35 mouse cellular contexts compared by ENCODE assay signal in the genomic region with DNA sequence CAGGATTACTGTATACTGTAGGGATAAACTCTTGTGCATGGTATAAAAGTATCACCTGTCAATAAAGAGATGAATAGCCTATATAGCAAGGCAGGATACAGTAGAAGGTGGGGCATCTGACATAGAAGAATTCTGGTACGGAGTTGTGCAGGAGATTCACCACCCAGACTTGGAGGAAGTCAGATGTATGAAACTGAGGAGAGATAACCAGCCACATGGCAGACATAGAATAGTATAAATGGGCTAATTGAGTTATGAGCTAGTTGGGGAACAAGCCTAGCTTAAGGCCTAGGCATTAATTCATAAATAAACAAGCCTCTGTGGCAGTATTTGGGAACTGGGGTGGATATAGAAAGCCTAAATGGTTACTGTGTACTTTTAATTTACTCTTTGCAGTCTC.
"Had no signal": no experiment of that assay in that cellular context is flagged by ENCODE, and none has a peak within 500 bp of the region (broad histone marks: within the 10 kb centered on the region; RNA-seq: fewer than 3 reads in every experiment).

No protein-coding gene starts in this region.

- H3K27ac ChIP-seq: heart, embryonic 10.5 days; heart, embryonic 13.5 days; heart, embryonic 15.5 days; hindbrain, embryonic 10.5 days; hindbrain, embryonic 12.5 days; hindbrain, embryonic 13.5 days; hindbrain, embryonic 14.5 days; hindbrain, embryonic 15.5 days; hindbrain, postnatal 0 days; intestine, embryonic 15.5 days; kidney, embryonic 15.5 days; kidney, postnatal 0 days; layer of hippocampus, adult 2 months had no signal

- H3K9ac ChIP-seq: heart, embryonic 12.5 days; heart, embryonic 13.5 days; heart, embryonic 15.5 days; hindbrain, embryonic 12.5 days; hindbrain, embryonic 13.5 days; hindbrain, embryonic 14.5 days; hindbrain, embryonic 15.5 days; intestine, embryonic 15.5 days; kidney, embryonic 15.5 days had no signal

- H3K4me1 ChIP-seq: heart, embryonic 10.5 days; hindbrain, embryonic 12.5 days; hindbrain, embryonic 13.5 days; hindbrain, embryonic 15.5 days; intestine, embryonic 15.5 days; kidney, embryonic 15.5 days had no signal

- H3K9me3 ChIP-seq: heart, embryonic 10.5 days; heart, embryonic 12.5 days; heart, embryonic 13.5 days; heart, embryonic 15.5 days; hindbrain, embryonic 10.5 days; hindbrain, embryonic 12.5 days; hindbrain, embryonic 13.5 days; hindbrain, embryonic 15.5 days; intestine, embryonic 15.5 days; kidney, embryonic 15.5 days had no signal

- DNase-seq: heart, postnatal 10 days; heart, postnatal 14 days; heart, postnatal 36 days; heart, postnatal 4 days; kidney, adult 11 months; kidney, adult 18-20 months; kidney, adult 2 months; kidney, adult 8-10 months; kidney, adult 9 months; kidney, postnatal 10 days; kidney, postnatal 14 days; kidney, postnatal 25 days; kidney, postnatal 36 days; kidney, postnatal 4 days; layer of hippocampus, adult 9-11 months; layer of hippocampus, postnatal 36 days had no signal

- H3K4me3 ChIP-seq: heart, embryonic 10.5 days; heart, embryonic 12.5 days; heart, embryonic 13.5 days; heart, embryonic 15.5 days; hindbrain, embryonic 10.5 days; hindbrain, embryonic 12.5 days; hindbrain, embryonic 13.5 days; hindbrain, embryonic 15.5 days; intestine, embryonic 15.5 days; kidney, embryonic 15.5 days; layer of hippocampus, adult 2 months had no signal

- ATAC-seq: hindbrain, embryonic 16.5 days; hindbrain, postnatal 0 days; inflammation-experienced regulatory T-cells, adult 6 months; intestine, embryonic 15.5 days; intestine, embryonic 16.5 days; intestine, postnatal 0 days had no signal

- H3K27me3 ChIP-seq: heart, embryonic 12.5 days; heart, embryonic 13.5 days; heart, embryonic 15.5 days; hindbrain, embryonic 12.5 days; hindbrain, embryonic 13.5 days; hindbrain, embryonic 15.5 days; intestine, embryonic 15.5 days; kidney, embryonic 15.5 days had no signal

- H3K4me2 ChIP-seq: heart, embryonic 11.5 days; heart, embryonic 12.5 days; heart, embryonic 13.5 days; heart, embryonic 15.5 days; hindbrain, embryonic 12.5 days; hindbrain, embryonic 13.5 days; hindbrain, embryonic 14.5 days; hindbrain, embryonic 15.5 days; intestine, embryonic 15.5 days; kidney, embryonic 15.5 days had no signal
